Mouse (Mus musculus) lung, embryonic 14.5 days (tissue): ENCODE results near the gene Traf7. TPM values are rescaled to one million over a fixed set of nuclear protein-coding genes. Genes with fewer than 3 reads are reported as not detected.
A peak's percentile ranks its signal among the peaks of the same experiment; 100 is the strongest.

Experiments
- ATAC-seq: fragments of 200-750 bp; cut with Nextera tagmentation; 2 replicates; pipeline ENCODE4 v1.8.0; 2017; ENCODE audit warnings: mild to moderate bottlenecking, moderate TSS enrichment, moderate library complexity; ENCODE audit not compliant: insufficient read depth
- DNase-seq: peaks from one replicate; pipeline ENCODE4 v3.0.0-alpha.2; 2015
- H3K27ac ChIP-seq: fragments of 300-500 bp; sonication (generic); 2 replicates; pipeline ENCODE4 v1.5.1; 2014; ENCODE audit warnings: low read depth, mild to moderate bottlenecking, moderate library complexity
- H3K27me3 ChIP-seq: fragments of 300-500 bp; sonication (generic); 2 replicates; pipeline ENCODE4 v1.6.1; 2014; ENCODE audit warnings: low read length, control low read depth; ENCODE audit not compliant: insufficient read depth
- H3K36me3 ChIP-seq: fragments of 300-500 bp; sonication (generic); 2 replicates; pipeline ENCODE4 v1.6.1; 2014; ENCODE audit warnings: control low read depth; ENCODE audit not compliant: insufficient read depth
- H3K4me1 ChIP-seq: fragments of 300-500 bp; sonication (generic); 2 replicates; pipeline ENCODE4 v1.6.1; 2014; ENCODE audit warnings: antibody characterized with exemption, control low read depth; ENCODE audit not compliant: insufficient read depth
- H3K4me2 ChIP-seq: fragments of 300-500 bp; sonication (generic); 2 replicates; pipeline ENCODE4 v1.6.1; 2014; ENCODE audit warnings: mild to moderate bottlenecking
- H3K4me3 ChIP-seq: fragments of 300-500 bp; sonication (generic); 2 replicates; pipeline ENCODE4 v1.5.1; 2014; ENCODE audit warnings: low read depth, low read length
- H3K9ac ChIP-seq: fragments of 300-500 bp; sonication (generic); 2 replicates; pipeline ENCODE4 v1.6.1; 2014
- H3K9me3 ChIP-seq: fragments of 300-500 bp; sonication (generic); 2 replicates; pipeline ENCODE4 v1.6.1; 2016; ENCODE audit warnings: low read depth, low read length, control low read depth
- CTCF ChIP-seq: IDR thresholded peaks from 2 replicates; pipeline ENCODE4 v1.5.1; 2016; ENCODE audit warnings: antibody characterized with exemption, low read depth
- WGBS: fragments of 180-500 bp; shearing (Covaris S2); extraction: QIAGEN DNeasy Blood & Tissue Kit; methylation state at CpG from one replicate; pipeline ENCODE4 v1.1.7; 2014; 5-methylcytosine and 5-hydroxymethylcytosine counted together
- polyA plus RNA-seq: library from polyadenylated mRNA; unstranded; fragments of >200 nt; fragmentation: Nextera tagmentation; extraction: Ambion mirVana; gene quantifications from 2 replicates; pipeline ENCODE4 v1.2.1, GENCODE M21; 2014

Traf7 gene
- polyA plus RNA-seq, 1 experiment from 2014 or later = 106 TPM

GRCm38 (mm10) chr17:24557091-24557490 lies 29.4 kb upstream of the Traf7 start:
- 73% methylated on average over 7 of the region's 7 CpGs for WGBS
- ATAC-seq = no peak

GRCm38 (mm10) chr17:24551050-24551444 lies 23.3 kb upstream of the Traf7 start:
- DNase-seq (no peak), ATAC-seq (no peak)
- Histone ChIP-seq H3K27me3 (no peaks in the 10 kb centered on the region), H3K4me3 (peak overlapping the region; percentile 87), H3K9me3 (no peaks in the 10 kb centered on the region), H3K4me1 (peaks cover 15% of the 10 kb centered on the region; the same call in 1 of the 2 replicates), H3K27ac (no peak overlapping the region; the same call in 1 of the 2 replicates), H3K9ac (peak overlapping the region; percentile 90), H3K36me3 (no peaks in the 10 kb centered on the region), H3K4me2 (peak overlapping the region; percentile 90)
- WGBS = 39% methylated on average over 3 of the region's 3 CpGs
- no peak for TF ChIP-seq CTCF

More at GRCm38 (mm10) chr17:24557091-24557490, 29.4 kb upstream of the Traf7 start:
- peaks cover 16% of the 10 kb centered on the region for H3K4me1 ChIP-seq
- H3K4me3 ChIP-seq = no peak overlapping the region
- H3K27ac ChIP-seq = no peak overlapping the region
- H3K27me3 ChIP-seq = no peaks in the 10 kb centered on the region
- no peak overlapping the region for H3K4me2 ChIP-seq
- H3K9me3 ChIP-seq = no peaks in the 10 kb centered on the region
- DNase-seq = no peak
- H3K36me3 ChIP-seq = no peaks in the 10 kb centered on the region
- TF ChIP-seq CTCF = no peak
- no peak overlapping the region for H3K9ac ChIP-seq

- Histone ChIP-seq H3K27me3 (no peaks in the 10 kb centered on the region), H3K27ac (peak overlapping the region; percentile 96), H3K9me3 (no peaks in the 10 kb centered on the region), H3K9ac (peak overlapping the region; percentile 90), H3K4me3 (peak overlapping the region; percentile 87), H3K36me3 (no peaks in the 10 kb centered on the region), H3K4me2 (peak overlapping the region; percentile 90), H3K4me1 (peaks cover 15% of the 10 kb centered on the region; the same call in 1 of the 2 replicates)
- under 1% methylated on average over 44 of the region's 44 CpGs for WGBS
- DNase-seq = peak; percentile 80
- ATAC-seq = peak; percentile 80
- TF ChIP-seq CTCF = no peak
Measured at GRCm38 (mm10) chr17:24550416-24551049, 22.8 kb upstream of the Traf7 start.

GRCm38 (mm10) chr17:24549618-24550415 lies 22.1 kb upstream of the Traf7 start, which contains the start of gene Pkd1:
Gene Pkd1, plus strand, starts transcription at chr17:24549834.
- ATAC-seq (peak; percentile 96), DNase-seq (peak; percentile 100)
- H3K4me2 ChIP-seq = peak within 1 kb of the TSS; percentile 90
- H3K27ac ChIP-seq = peak within 1 kb of the TSS; percentile 96
- H3K27me3 ChIP-seq = no peaks in the 10 kb centered on the region
- TF ChIP-seq CTCF = no peak
- H3K4me3 ChIP-seq = peak within 1 kb of the TSS; percentile 87
- no peaks in the 10 kb centered on the region for H3K9me3 ChIP-seq
- H3K9ac ChIP-seq = peak within 1 kb of the TSS; percentile 90
- H3K36me3 ChIP-seq = no peaks in the 10 kb centered on the region
- peaks cover 15% of the 10 kb centered on the region; the same call in 1 of the 2 replicates for H3K4me1 ChIP-seq
- WGBS = under 1% methylated on average over 71 of the region's 72 CpGs

- Histone ChIP-seq H3K9me3 (no peaks in the 10 kb centered on the region), H3K36me3 (no peaks in the 10 kb centered on the region), H3K4me3 (peak overlapping the region; percentile 87), H3K4me1 (peaks cover 15% of the 10 kb centered on the region; the same call in 1 of the 2 replicates), H3K27ac (peak overlapping the region; percentile 42), H3K9ac (peak overlapping the region; percentile 27), H3K4me2 (peak overlapping the region; percentile 90), H3K27me3 (no peaks in the 10 kb centered on the region)
- no peak for TF ChIP-seq CTCF
- ATAC-seq (no peak; the same call in 1 of the 2 replicates), DNase-seq (peak; percentile 85)
- 2% methylated on average over 23 of the region's 23 CpGs for WGBS
Measured at GRCm38 (mm10) chr17:24548921-24549617, 21.3 kb upstream of the Traf7 start.

- TF ChIP-seq CTCF = no peak
- Histone ChIP-seq H3K27me3 (no peaks in the 10 kb centered on the region), H3K4me1 (peaks cover 15% of the 10 kb centered on the region; the same call in 1 of the 2 replicates), H3K4me2 (peak overlapping the region; percentile 90), H3K27ac (no peak overlapping the region), H3K9me3 (no peaks in the 10 kb centered on the region), H3K9ac (peak overlapping the region; percentile 27; the same call in 1 of the 2 replicates), H3K4me3 (peak overlapping the region; percentile 87), H3K36me3 (no peaks in the 10 kb centered on the region)
- ATAC-seq (no peak), DNase-seq (no peak)
- WGBS = 29% methylated on average over 9 of the region's 9 CpGs
Measured at GRCm38 (mm10) chr17:24548435-24548834, 20.7 kb upstream of the Traf7 start.

GRCm38 (mm10) chr17:24546234-24546633 lies 18.5 kb upstream of the Traf7 start:
- 66% methylated on average over 3 of the region's 3 CpGs for WGBS
- no peak overlapping the region for H3K9ac ChIP-seq
- no peak for TF ChIP-seq CTCF
- no peaks in the 10 kb centered on the region for H3K9me3 ChIP-seq
- H3K4me3 ChIP-seq = no peak overlapping the region
- no peaks in the 10 kb centered on the region for H3K27me3 ChIP-seq
- no peak for DNase-seq
- no peak overlapping the region for H3K27ac ChIP-seq
- peaks cover 4% of the 10 kb centered on the region; the same call in 1 of the 2 replicates for H3K4me1 ChIP-seq
- H3K4me2 ChIP-seq = no peak overlapping the region
- no peaks in the 10 kb centered on the region for H3K36me3 ChIP-seq
- ATAC-seq = no peak
